Mouse (Mus musculus): Measurements from ENCODE around the gene Usp37. TPM values are rescaled to one million over a fixed set of nuclear protein-coding genes. Genes with fewer than 3 reads are reported as not detected.

The Usp37 gene
- polyA plus RNA-seq, 1 experiment: 1.2 TPM

DNA sequence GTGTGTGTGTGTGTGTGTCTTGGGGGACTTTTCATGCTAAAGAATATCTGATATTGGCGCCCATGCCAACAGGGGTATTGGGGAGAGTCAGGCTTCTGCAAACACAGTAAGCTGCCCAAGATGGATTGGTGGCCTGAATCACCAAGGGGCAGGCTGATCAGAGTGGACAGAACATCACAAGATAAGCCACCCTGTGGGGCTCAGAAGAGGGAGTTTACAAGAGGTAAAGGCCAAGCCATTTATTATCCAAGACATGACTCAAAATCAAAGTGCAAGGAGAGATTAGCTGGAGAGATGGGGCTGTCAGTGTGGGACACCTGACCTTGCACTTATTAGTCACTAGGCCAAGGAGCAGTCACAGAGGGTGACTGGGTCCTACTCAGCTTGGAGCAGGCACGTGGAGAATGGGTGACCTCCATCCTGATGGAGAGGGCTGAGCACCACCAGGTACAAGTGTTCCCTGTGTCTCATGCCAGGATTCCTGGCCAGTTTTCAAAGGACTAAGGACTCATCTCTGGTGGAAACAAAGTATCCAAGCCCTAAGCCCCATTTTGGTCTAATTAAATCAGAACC lies 132.2 kb downstream of the Usp37 start:
- H3K36me3 ChIP-seq (ENCODE audit: control insufficient read depth, insufficient read depth, low read length): peaks cover 40% of the 10 kb centered on the region
- peak overlapping the region; percentile 48 for H3K4me3 ChIP-seq (ENCODE audit: low read depth, low read length)
- TF ChIP-seq POLR2A (IDR thresholded peaks at IDR 0.05; ENCODE audit: low read depth, low read length) (peak; percentile 71; the same call in 1 of the 2 replicates), CTCF (IDR thresholded peaks at IDR 0.05; ENCODE audit: extremely low read depth, insufficient read length, insufficient replicate concordance, low read depth, low read length) (no peak)
- 37% methylated on average over 2 of the region's 2 CpGs for WGBS
- no peaks in the 10 kb centered on the region for H3K27me3 ChIP-seq (ENCODE audit: control insufficient read depth, insufficient read depth, low read length)
- peaks cover 17% of the 10 kb centered on the region; the same call in 1 of the 2 replicates for H3K4me1 ChIP-seq (ENCODE audit: control insufficient read depth, insufficient read depth, insufficient read length, low read length)
- H3K27ac ChIP-seq (ENCODE audit: insufficient read depth, low read depth, low read length): peak overlapping the region; percentile 99

DNA sequence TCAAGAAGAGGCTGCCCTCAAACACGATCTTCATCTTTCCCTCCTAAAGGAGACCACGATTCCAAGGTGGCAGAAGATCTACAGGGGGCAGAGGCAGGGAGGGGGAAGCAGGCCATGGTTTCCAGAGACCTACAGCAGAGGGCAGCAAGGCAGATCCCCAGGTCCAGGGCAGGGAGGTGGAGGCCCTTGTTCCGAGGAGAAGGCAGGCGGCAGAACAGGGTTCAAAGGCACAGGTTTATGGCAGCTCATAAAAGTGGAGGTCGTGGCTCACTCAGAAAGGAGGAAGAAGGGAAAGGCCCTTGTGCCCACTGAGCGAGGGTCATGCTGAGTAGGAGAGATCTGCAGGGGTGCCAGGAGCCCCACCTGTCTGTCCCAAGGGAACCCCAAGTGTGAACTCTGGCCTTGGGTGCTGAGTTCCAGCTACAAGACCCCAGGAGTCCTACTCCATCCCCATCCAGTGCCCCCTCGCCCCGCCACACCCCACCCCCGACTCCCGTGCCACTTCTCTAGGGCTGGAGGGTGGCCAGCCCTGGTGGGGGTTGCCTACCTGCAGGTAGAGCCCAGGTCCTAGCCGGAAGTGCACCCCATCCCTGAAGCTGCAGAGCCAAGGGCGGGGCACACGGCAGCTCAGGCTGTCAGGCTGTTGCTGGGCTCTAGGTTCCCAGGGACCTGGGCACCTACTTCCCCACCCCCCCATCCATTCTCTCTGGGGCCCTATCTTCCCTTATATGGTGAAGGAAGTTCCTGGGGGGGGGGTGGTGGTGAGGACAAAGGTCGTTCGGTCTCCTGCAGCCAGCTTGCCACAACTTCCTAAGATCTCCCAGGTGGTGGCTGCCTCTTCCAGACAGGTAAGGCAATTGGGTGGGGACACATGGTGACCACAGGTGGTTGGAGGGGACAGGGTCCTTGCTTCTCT lies 135.2 kb downstream of the Usp37 start, which contains the start of gene Vil1:
Gene Vil1, plus strand, starts transcription at position 788 of the 916 bp plus-strand sequence.
- TF ChIP-seq CTCF (IDR thresholded peaks at IDR 0.05; ENCODE audit: extremely low read depth, insufficient read length, insufficient replicate concordance, low read depth, low read length): no peak
- TF ChIP-seq POLR2A (IDR thresholded peaks at IDR 0.05; ENCODE audit: low read depth, low read length): peak; percentile 95
- Histone ChIP-seq H3K27ac (ENCODE audit: insufficient read depth, low read depth, low read length) (peak within 1 kb of the TSS; percentile 99), H3K4me1 (ENCODE audit: control insufficient read depth, insufficient read depth, insufficient read length, low read length) (peaks cover 8% of the 10 kb centered on the region; the same call in 1 of the 2 replicates), H3K36me3 (ENCODE audit: control insufficient read depth, insufficient read depth, low read length) (peaks cover 15% of the 10 kb centered on the region; the same call in 1 of the 2 replicates), H3K27me3 (ENCODE audit: control insufficient read depth, insufficient read depth, low read length) (no peaks in the 10 kb centered on the region), H3K4me3 (ENCODE audit: low read depth, low read length) (peak within 1 kb of the TSS; percentile 71)
- WGBS: 22% methylated on average over 15 of the region's 15 CpGs

DNA sequence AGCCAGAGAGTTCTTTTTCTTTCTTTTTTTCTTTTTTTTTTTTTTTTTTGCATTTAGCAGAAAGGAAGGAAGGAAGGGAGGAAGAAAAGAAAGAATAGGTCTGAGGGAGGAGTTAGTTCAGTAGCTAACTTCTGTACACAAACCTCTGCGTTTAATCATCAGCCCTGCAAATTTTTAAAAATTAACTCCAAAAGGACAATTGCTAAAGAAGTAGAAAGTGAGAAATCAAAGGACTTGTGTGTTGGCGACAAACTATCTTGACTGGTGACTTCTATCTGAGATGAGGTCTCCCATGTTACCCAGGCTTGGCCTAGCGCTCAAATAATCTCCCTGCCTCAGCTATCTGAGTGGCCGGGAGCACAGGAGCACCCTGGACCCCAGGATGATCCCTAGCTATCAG lies 139.9 kb downstream of the Usp37 start:
- TF ChIP-seq CTCF (IDR thresholded peaks at IDR 0.05; ENCODE audit: extremely low read depth, insufficient read length, insufficient replicate concordance, low read depth, low read length) (no peak), POLR2A (IDR thresholded peaks at IDR 0.05; ENCODE audit: low read depth, low read length) (no peak)
- 78% methylated on average over 4 of the region's 4 CpGs for WGBS
- Histone ChIP-seq H3K27me3 (ENCODE audit: control insufficient read depth, insufficient read depth, low read length) (no peaks in the 10 kb centered on the region), H3K36me3 (ENCODE audit: control insufficient read depth, insufficient read depth, low read length) (no peaks in the 10 kb centered on the region), H3K4me3 (ENCODE audit: low read depth, low read length) (no peak overlapping the region), H3K27ac (ENCODE audit: insufficient read depth, low read depth, low read length) (peak overlapping the region; percentile 70; the same call in 1 of the 2 replicates), H3K4me1 (ENCODE audit: control insufficient read depth, insufficient read depth, insufficient read length, low read length) (peaks cover 13% of the 10 kb centered on the region)

DNA sequence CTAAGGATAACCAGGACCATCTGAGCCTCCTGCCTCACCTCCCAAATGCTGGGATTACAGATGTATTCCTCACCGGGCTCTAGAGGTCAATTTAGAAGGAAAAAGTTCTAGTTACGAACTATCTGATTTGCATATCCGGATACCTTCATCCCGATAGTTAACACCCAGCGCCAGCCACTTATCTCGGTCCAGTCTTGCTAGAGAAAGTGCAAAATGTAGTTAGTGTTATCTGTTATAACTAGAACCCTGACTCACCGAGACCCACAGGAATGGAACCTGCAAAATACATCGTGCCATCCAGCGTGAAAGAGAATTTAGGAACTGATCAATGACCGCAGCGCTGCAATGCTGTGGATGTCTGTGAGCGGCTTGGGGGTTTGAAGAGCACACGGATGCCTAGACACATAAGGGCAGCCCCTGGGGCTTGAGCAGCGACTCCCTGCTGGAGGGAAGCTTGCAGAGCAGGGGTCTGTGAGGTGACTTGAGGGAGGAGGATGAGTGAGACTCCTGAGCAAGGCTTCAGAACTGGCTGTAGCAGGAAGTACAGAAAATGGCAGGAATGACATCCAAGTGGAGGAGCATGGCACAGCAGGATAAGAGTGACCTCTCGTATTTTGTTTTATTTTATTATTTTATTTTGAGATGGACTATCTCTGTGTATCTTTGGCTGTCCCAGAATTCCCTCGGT lies 142.9 kb downstream of the Usp37 start:
- Histone ChIP-seq H3K4me1 (ENCODE audit: control insufficient read depth, insufficient read depth, insufficient read length, low read length) (peaks cover 9% of the 10 kb centered on the region), H3K27me3 (ENCODE audit: control insufficient read depth, insufficient read depth, low read length) (no peaks in the 10 kb centered on the region), H3K27ac (ENCODE audit: insufficient read depth, low read depth, low read length) (peak overlapping the region; percentile 20; the same call in 1 of the 2 replicates), H3K36me3 (ENCODE audit: control insufficient read depth, insufficient read depth, low read length) (no peaks in the 10 kb centered on the region), H3K4me3 (ENCODE audit: low read depth, low read length) (no peak overlapping the region)
- no peak for TF ChIP-seq POLR2A (IDR thresholded peaks at IDR 0.05; ENCODE audit: low read depth, low read length)
- no peak for TF ChIP-seq CTCF (IDR thresholded peaks at IDR 0.05; ENCODE audit: extremely low read depth, insufficient read length, insufficient replicate concordance, low read depth, low read length)
- WGBS: 51% methylated on average over 16 of the region's 16 CpGs

DNA sequence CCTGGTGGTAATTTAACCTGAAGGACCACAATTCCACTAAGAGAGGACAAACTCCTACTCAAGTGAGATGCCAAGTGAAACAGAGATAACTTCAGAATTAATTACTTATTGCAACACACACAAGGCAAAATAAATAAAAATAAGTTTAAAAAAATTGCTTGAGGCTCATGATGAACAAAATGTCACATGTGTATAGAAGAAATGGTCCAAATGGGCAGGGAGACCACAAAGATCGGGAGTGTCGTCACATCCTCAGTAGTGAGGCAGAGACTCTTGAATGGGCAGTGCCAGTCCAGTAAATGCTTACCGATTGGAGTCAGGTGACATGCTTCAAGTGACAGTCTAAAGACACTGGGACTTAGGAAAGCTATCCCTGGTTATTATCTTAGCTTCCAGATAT lies 143.6 kb downstream of the Usp37 start:
- Histone ChIP-seq H3K4me3 (ENCODE audit: low read depth, low read length) (no peak overlapping the region), H3K27ac (ENCODE audit: insufficient read depth, low read depth, low read length) (peak overlapping the region; percentile 20; the same call in 1 of the 2 replicates), H3K36me3 (ENCODE audit: control insufficient read depth, insufficient read depth, low read length) (no peaks in the 10 kb centered on the region), H3K27me3 (ENCODE audit: control insufficient read depth, insufficient read depth, low read length) (no peaks in the 10 kb centered on the region), H3K4me1 (ENCODE audit: control insufficient read depth, insufficient read depth, insufficient read length, low read length) (peaks cover 9% of the 10 kb centered on the region)
- WGBS: 71% methylated on average over 3 of the region's 3 CpGs
- TF ChIP-seq CTCF (IDR thresholded peaks at IDR 0.05; ENCODE audit: extremely low read depth, insufficient read length, insufficient replicate concordance, low read depth, low read length) (no peak), POLR2A (IDR thresholded peaks at IDR 0.05; ENCODE audit: low read depth, low read length) (no peak)

DNA sequence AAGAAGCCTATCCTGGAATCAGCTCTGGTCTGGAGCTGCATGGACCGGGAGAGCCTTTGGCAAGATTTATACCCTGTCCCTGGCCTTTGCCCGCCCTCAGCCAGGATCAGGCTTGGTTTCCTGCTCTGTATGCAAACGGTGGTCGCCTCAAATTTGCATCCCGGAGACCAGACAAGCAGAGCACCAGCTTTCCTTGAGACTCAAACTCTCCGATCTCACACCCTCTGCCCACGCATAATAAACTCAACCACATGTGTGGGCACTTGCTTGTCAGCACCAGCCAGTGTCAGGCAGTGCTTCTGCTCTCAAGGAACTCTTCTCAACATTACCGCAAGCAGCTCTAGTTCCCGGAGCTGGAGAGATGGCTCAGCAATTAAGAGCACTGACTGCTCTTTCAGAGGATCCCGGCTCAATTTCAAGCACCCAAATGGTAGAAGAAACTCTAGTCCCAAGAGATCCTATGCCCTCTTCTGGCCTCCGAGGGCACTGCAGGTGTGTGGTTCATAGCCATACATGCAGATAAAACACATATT lies 146.1 kb downstream of the Usp37 start:
- peak overlapping the region; percentile 96 for H3K27ac ChIP-seq (ENCODE audit: insufficient read depth, low read depth, low read length)
- WGBS: 4% methylated on average over 11 of the region's 11 CpGs
- TF ChIP-seq POLR2A (IDR thresholded peaks at IDR 0.05; ENCODE audit: low read depth, low read length) (no peak), CTCF (IDR thresholded peaks at IDR 0.05; ENCODE audit: extremely low read depth, insufficient read length, insufficient replicate concordance, low read depth, low read length) (peak; percentile 63; the same call in 1 of the 2 replicates)
- no peaks in the 10 kb centered on the region for H3K27me3 ChIP-seq (ENCODE audit: control insufficient read depth, insufficient read depth, low read length)
- H3K36me3 ChIP-seq (ENCODE audit: control insufficient read depth, insufficient read depth, low read length): peaks cover 18% of the 10 kb centered on the region
- H3K4me1 ChIP-seq (ENCODE audit: control insufficient read depth, insufficient read depth, insufficient read length, low read length): peaks cover 9% of the 10 kb centered on the region
- peak overlapping the region; percentile 59 for H3K4me3 ChIP-seq (ENCODE audit: low read depth, low read length)
